Mouse (Mus musculus): ENCODE measurements around the gene Znrd1as.

GRCm38 (mm10) chr17:36942791-36943471 lies 15.5 kb upstream of the Znrd1as start, which contains the start of gene Rnf39:
- TF ChIP-seq RCOR1 (IDR thresholded peaks at IDR 0.05; ENCODE audit: low read depth, low read length) = no peak
- no peak for TF ChIP-seq MAFK (IDR thresholded peaks at IDR 0.05; ENCODE audit: borderline replicate concordance, low read depth, low read length)
- TF ChIP-seq GABPA (IDR thresholded peaks at IDR 0.05; ENCODE audit: low read depth, low read length) = no peak
- no peak for TF ChIP-seq POLR2A (IDR thresholded peaks at IDR 0.05; ENCODE audit: control insufficient read depth in 1 of 2, insufficient read depth in 1 of 2, low read depth in 1 of 2, low read length in 2 of 2, poor library complexity in 1 of 2)
- no peak for TF ChIP-seq EP300 (IDR thresholded peaks at IDR 0.05; ENCODE audit: low read depth in 1 of 2, low read length in 2 of 2)
- no peak for TF ChIP-seq CTCF (IDR thresholded peaks at IDR 0.05 in 2 of 3, conservative IDR thresholded peaks at IDR 0.05 in 1 of 3; ENCODE audit: control insufficient read depth in 1 of 3, insufficient read depth in 1 of 3, low read depth in 2 of 3, low read length in 3 of 3, poor library complexity in 1 of 3, severe bottlenecking in 1 of 3)
- TF ChIP-seq TCF12 (IDR thresholded peaks at IDR 0.05; ENCODE audit: low read depth, low read length) = no peak
- no peak for TF ChIP-seq ETS1 (IDR thresholded peaks at IDR 0.05; ENCODE audit: low read depth, low read length)
- TF ChIP-seq HCFC1 (IDR thresholded peaks at IDR 0.05; ENCODE audit: low read depth, low read length) = no peak
- no peak for TF ChIP-seq SIN3A (IDR thresholded peaks at IDR 0.05; ENCODE audit: low read length)
- no peak for TF ChIP-seq SMC3 (IDR thresholded peaks at IDR 0.05; ENCODE audit: low read depth, low read length)
- TF ChIP-seq POLR2AphosphoS2 (IDR thresholded peaks at IDR 0.05; ENCODE audit: low read length) = no peak
- TF ChIP-seq ZC3H11A (IDR thresholded peaks at IDR 0.05; ENCODE audit: low read depth, low read length) = no peak
- TF ChIP-seq USF2 (IDR thresholded peaks at IDR 0.05; ENCODE audit: borderline replicate concordance in 1 of 2, insufficient read depth in 1 of 2, low read depth in 1 of 2, low read length in 2 of 2) = no peak

Data from MEL (cell line).